Mouse (Mus musculus) embryo, embryonic 9.5 days (tissue): ENCODE data around the gene Gm5935.
"Not testable (repeated sequence)": the region's sequence is repeated elsewhere in the genome, so short reads cannot be mapped to it uniquely, and the experiment has no call there.

Source experiments
- DNase-seq: peaks from one replicate; pipeline ENCODE4 v3.0.0-alpha.2; 2017; ENCODE audit errors: extremely low spot score

The Gm5935 gene

DNA sequence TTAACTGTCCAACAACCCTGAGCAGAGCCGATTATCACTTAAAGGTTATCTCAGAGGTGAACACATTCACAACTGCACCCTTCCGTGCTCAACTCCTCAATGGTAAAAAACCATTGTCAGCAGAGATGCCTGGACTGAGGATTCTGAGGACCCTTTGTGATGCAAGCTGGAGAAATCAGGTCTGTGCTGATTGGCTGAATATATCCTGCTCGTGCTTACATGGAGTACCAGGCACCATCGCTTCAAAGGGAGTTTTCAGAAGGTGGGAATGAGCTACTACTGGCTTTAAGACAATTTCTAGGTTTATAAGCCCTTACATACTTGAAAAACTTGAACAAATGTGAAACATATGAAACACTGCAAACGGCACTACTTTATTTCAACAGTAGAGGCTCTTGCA, at the start of gene Gm5935:
Gm5935 (minus strand) TSS at position 101 of the 400 bp plus-strand sequence.
- DNase-seq: not testable (repeated sequence)
